Mouse (Mus musculus): ENCODE measurements around the gene Ahcyl1.

- no peak for TF ChIP-seq EP300 (IDR thresholded peaks at IDR 0.05; ENCODE audit: low read depth)
- TF ChIP-seq CTCF (IDR thresholded peaks at IDR 0.05; ENCODE audit: low read depth), result no peak
These were observed 977 bp downstream of the Ahcyl1 start for GRCm38 (mm10) chr3:107695219-107695947.
